Mouse (Mus musculus): ENCODE data around the gene Crcp.

Gene Crcp

GRCm38 (mm10) chr5:130097837-130098236, 68.7 kb downstream of the Crcp start:
- DNase-seq: no peak

- no peak for DNase-seq
These were observed 72.6 kb downstream of the Crcp start for GRCm38 (mm10) chr5:130101724-130102123.

- DNase-seq: no peak
These were observed 80.3 kb downstream of the Crcp start for GRCm38 (mm10) chr5:130109348-130109747.

All from right cerebral cortex, postnatal 4 days (tissue).